Mouse (Mus musculus) kidney, postnatal 0 days (tissue): ENCODE results near the gene Atp5s. TPM values are rescaled to one million over a fixed set of nuclear protein-coding genes. Genes with fewer than 3 reads are reported as not detected.

Experiments
- ATAC-seq: fragments of 200-750 bp; cut with Nextera tagmentation; replicated peaks from 2 replicates; pipeline ENCODE4 v1.8.0; 2017; ENCODE audit warnings: low read depth, moderate number of reproducible peaks, moderate TSS enrichment, moderate library complexity; ENCODE audit not compliant: low FRiP score
- DNase-seq: peaks from one replicate; pipeline ENCODE4 v3.0.0-alpha.2; 2016; ENCODE audit warnings: low spot score
- H3K27ac ChIP-seq: fragments of 300-500 bp; sonication (generic); 2 replicates; pipeline ENCODE4 v1.5.1; 2014; ENCODE audit warnings: mild to moderate bottlenecking
- H3K27me3 ChIP-seq: fragments of 300-500 bp; sonication (generic); 2 replicates; pipeline ENCODE4 v1.6.1; 2014; ENCODE audit warnings: low read length, mixed read lengths; ENCODE audit not compliant: insufficient read depth
- H3K36me3 ChIP-seq: fragments of 300-500 bp; sonication (generic); 2 replicates; pipeline ENCODE4 v1.6.1; 2014; ENCODE audit warnings: low read length, mixed read lengths; ENCODE audit not compliant: insufficient read depth
- H3K4me1 ChIP-seq: fragments of 300-500 bp; sonication (generic); replicated peaks from 2 replicates; pipeline ENCODE4 v1.6.1; 2014; ENCODE audit warnings: antibody characterized with exemption, low read length, mixed read lengths; ENCODE audit not compliant: insufficient read depth
- H3K4me2 ChIP-seq: fragments of 300-500 bp; sonication (generic); 2 replicates; pipeline ENCODE4 v1.6.1; 2014; ENCODE audit warnings: mild to moderate bottlenecking, low read length, moderate library complexity, mixed read lengths
- H3K4me3 ChIP-seq: fragments of 300-500 bp; sonication (generic); replicated peaks from 2 replicates; pipeline ENCODE4 v1.5.1; 2014; ENCODE audit warnings: low read depth, low read length
- H3K9ac ChIP-seq: fragments of 300-500 bp; sonication (generic); 2 replicates; pipeline ENCODE4 v1.6.1; 2014; ENCODE audit warnings: low read depth, low read length
- H3K9me3 ChIP-seq: fragments of 300-500 bp; sonication (generic); replicated peaks from 2 replicates; pipeline ENCODE4 v1.6.1; 2016; ENCODE audit warnings: low read length, inconsistent platforms, mixed read lengths
- CTCF ChIP-seq: IDR thresholded peaks from 2 replicates; pipeline ENCODE4 v1.5.1; 2016; ENCODE audit warnings: antibody characterized with exemption, low read depth, mild to moderate bottlenecking, moderate library complexity
- WGBS: fragments of 180-500 bp; shearing (Covaris S2); extraction: QIAGEN DNeasy Blood & Tissue Kit; methylation state at CpG from one replicate; pipeline ENCODE4 v1.1.7; 2014; 5-methylcytosine and 5-hydroxymethylcytosine counted together
- polyA plus RNA-seq: library from polyadenylated mRNA; unstranded; fragments of >200 nt; fragmentation: Nextera tagmentation; extraction: Ambion mirVana; gene quantifications from 2 replicates; pipeline ENCODE4 v1.2.1, GENCODE M21; 2015

The Atp5s gene
- polyA plus RNA-seq, 1 experiment from 2014 or later = 29.5 TPM

DNA sequence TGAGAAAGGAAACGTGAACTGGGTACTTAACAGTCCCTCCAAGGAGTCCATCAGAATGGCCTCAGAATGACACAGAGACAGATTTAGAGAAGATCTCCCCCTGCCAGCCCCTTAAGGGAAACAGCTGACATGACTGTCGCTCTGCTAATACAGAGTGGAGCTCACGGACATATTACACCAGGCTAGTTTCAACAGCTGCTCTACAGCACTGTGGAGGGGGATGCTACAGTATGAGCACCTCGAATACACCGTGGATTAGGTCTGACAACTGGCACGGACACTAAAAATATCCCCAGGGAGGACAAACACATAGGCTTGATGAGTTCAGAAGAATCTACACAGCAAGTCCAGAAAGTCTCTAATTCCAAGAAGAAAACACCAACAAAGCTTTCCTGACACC, 26.4 kb upstream of the Atp5s start:
- TF ChIP-seq CTCF = no peak
- WGBS = 85% methylated on average over 6 of the region's 6 CpGs
- DNase-seq (no peak), ATAC-seq (no peak)
- Histone ChIP-seq H3K36me3 (peaks cover 9% of the 10 kb centered on the region; the same call in 1 of the 2 replicates), H3K27me3 (no peaks in the 10 kb centered on the region), H3K27ac (no peak overlapping the region), H3K4me3 (no peak overlapping the region), H3K9me3 (no peaks in the 10 kb centered on the region), H3K9ac (no peak overlapping the region), H3K4me2 (no peak overlapping the region), H3K4me1 (no peaks in the 10 kb centered on the region)

DNA sequence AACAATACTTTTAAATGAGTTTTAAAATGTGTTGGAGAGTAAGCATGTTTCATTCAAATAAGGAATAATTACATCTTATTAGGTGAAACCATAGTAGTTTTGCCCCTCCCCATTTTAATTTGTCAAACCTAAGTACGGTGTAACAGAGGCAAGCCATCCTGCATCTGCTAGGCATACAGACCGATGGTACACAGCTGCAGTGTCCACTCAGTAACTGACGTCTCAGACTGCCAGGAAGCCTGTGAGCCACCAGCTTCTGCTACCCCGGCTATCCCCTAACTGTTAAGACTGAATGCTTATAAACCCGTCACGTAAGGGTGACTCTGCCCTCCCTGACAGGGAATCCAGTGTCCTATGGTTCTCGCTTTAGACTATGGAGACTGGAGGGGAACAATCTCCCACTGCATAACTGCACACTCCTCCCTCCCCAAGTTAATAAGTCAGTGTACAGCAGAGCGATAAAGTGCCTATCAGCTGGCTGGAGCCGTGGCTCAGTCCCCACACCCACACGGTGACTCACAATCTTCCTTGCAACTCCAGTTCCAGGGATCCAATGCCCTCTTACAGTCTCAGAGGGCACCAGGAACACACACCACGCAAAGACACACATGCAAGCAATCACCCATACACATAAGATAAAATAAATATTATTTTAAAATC, 19.8 kb upstream of the Atp5s start:
- DNase-seq = peak; percentile 27
- Histone ChIP-seq H3K27me3 (no peaks in the 10 kb centered on the region), H3K36me3 (0 out of 2 replicates have a peak, but pooled peaks cover 6% of the 10 kb centered on the region), H3K4me3 (no peak overlapping the region), H3K27ac (no peak overlapping the region), H3K4me1 (no peaks in the 10 kb centered on the region), H3K9ac (no peak overlapping the region), H3K4me2 (no peak overlapping the region), H3K9me3 (no peaks in the 10 kb centered on the region)
- no peak for TF ChIP-seq CTCF
- peak; percentile 87 for ATAC-seq
- WGBS = 59% methylated on average over 11 of the region's 11 CpGs

DNA sequence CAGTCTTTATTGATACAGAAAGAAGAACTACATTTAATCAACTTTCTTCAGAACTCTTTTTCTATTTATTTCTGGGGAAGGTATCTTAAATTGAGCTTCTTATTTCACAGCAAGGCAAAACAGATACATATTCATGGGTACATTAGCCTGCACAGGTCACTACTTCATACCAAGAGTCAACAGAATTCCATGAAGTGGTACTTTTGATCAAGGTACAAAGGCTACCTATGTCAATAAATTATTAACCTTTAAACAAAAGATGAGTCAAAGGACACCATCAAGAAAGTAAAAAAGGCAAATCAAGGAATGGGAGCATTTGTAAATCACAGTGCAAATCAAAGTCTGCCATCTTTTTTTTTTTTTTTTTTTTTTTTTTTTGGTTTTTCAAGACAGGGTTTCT, 11.1 kb upstream of the Atp5s start:
- no peak for ATAC-seq

DNA sequence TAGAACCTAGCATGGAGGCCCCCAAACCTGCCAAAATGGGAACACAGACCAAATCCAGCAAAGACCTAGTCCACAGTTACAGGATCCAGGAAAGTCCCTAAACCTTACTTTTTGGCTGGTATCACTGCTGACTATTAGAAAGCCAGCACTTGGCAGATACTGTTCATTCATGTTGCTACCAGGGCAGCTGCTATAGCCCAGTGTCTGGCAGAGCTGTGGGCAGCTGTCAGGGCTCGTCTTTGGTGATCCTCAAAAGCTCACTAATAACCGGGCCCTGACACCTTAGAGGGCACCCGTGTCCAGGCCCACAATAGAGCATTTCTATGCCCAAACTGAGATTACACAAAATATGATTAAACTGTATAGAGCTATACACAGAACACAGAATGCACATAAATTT, 1.9 kb upstream of the Atp5s start:
- Histone ChIP-seq H3K4me2 (no peak overlapping the region), H3K9me3 (no peaks in the 10 kb centered on the region), H3K4me1 (no peaks in the 10 kb centered on the region; the same call in 1 of the 2 replicates), H3K27ac (no peak overlapping the region), H3K4me3 (no peak overlapping the region), H3K27me3 (no peaks in the 10 kb centered on the region), H3K9ac (no peak overlapping the region), H3K36me3 (no peaks in the 10 kb centered on the region)
- DNase-seq (no peak), ATAC-seq (no peak)
- no peak for TF ChIP-seq CTCF
- 97% methylated on average over 3 of the region's 3 CpGs for WGBS

More for the DNA sequence above, 11.1 kb upstream of the Atp5s start:
- Histone ChIP-seq H3K36me3 (0 out of 2 replicates have a peak, but pooled peaks cover 6% of the 10 kb centered on the region), H3K9me3 (no peaks in the 10 kb centered on the region), H3K9ac (no peak overlapping the region), H3K4me1 (no peaks in the 10 kb centered on the region), H3K27ac (no peak overlapping the region), H3K4me3 (no peak overlapping the region), H3K27me3 (no peaks in the 10 kb centered on the region), H3K4me2 (no peak overlapping the region)
- DNase-seq = peak; percentile 21
- TF ChIP-seq CTCF = no peak

DNA sequence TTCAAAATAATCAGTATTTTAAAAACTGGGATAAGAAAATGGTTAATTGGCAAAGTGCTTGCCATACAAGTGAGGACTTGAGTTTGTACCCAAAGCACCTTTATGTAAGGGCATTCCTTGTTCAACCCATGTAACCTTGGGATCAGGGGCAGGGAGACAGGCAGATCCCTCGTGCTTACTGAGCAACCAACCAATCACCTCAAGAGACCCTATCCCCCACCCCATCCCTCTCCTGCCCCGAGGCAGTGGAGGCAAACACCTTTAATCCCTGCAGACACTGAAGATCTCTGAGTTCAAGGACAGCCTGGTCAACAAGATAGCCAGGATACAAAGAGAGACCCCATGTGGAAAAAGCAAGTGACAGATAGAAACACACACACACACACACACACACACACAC, 1.4 kb upstream of the Atp5s start:
- H3K27me3 ChIP-seq = no peaks in the 10 kb centered on the region
- 56% methylated on average over 2 of the region's 2 CpGs for WGBS
- TF ChIP-seq CTCF = no peak
- peak overlapping the region; percentile 92 for H3K4me2 ChIP-seq
- no peaks in the 10 kb centered on the region; the same call in 1 of the 2 replicates for H3K4me1 ChIP-seq
- no peak overlapping the region for H3K4me3 ChIP-seq
- H3K36me3 ChIP-seq = no peaks in the 10 kb centered on the region
- no peak for ATAC-seq
- no peak overlapping the region for H3K27ac ChIP-seq
- no peaks in the 10 kb centered on the region for H3K9me3 ChIP-seq
- DNase-seq = no peak
- no peak overlapping the region for H3K9ac ChIP-seq

DNA sequence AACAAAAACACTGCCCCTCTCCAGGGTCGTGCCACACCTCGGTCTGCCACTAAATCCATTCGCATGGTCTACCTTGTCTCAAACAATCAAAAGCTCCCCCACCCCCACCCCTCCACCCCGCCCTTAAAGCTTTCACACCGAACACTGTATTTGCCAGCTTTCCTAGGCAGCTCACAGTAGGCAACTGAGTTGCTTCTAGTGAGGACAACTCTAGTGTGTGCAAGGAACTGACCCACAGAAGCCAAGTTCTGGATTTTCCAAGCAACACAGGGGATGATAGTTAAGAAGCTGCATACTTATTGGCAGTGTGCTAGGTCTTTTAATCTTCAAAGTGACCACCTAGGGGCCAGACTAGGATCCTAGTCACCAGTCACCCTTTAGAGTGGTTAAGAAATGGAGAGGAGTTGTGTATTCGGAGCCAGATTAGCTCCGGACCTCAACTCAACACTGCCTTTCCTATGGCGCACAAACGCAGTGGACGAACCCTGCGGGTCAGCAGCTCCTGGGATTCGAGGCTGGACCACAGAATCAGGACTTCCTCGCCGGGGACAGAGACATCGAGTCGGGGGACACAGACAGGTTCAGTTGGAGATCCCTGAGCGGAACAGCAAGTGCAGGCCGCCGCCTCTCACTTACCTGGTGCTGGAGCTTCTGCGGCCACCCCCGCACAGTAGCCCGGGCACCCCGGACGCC, 586 bp upstream of the Atp5s start:
- peak overlapping the region; percentile 67 for H3K4me3 ChIP-seq
- peak overlapping the region; percentile 91 for H3K27ac ChIP-seq
- peak; percentile 18; the same call in 1 of the 2 replicates for ATAC-seq
- no peaks in the 10 kb centered on the region for H3K36me3 ChIP-seq
- H3K4me2 ChIP-seq = peak overlapping the region; percentile 92
- peak overlapping the region; percentile 73 for H3K9ac ChIP-seq
- no peak for DNase-seq
- no peaks in the 10 kb centered on the region for H3K27me3 ChIP-seq
- no peaks in the 10 kb centered on the region; the same call in 1 of the 2 replicates for H3K4me1 ChIP-seq
- no peaks in the 10 kb centered on the region for H3K9me3 ChIP-seq
- 3% methylated on average over 24 of the region's 24 CpGs for WGBS
- no peak for TF ChIP-seq CTCF
